Mouse (Mus musculus) limb, embryonic 14.5 days (tissue): Measurements from ENCODE around the gene Ptprr. TPM values are rescaled to one million over a fixed set of nuclear protein-coding genes. Genes with fewer than 3 reads are reported as not detected.

Experiments
- ATAC-seq: fragments of 200-750 bp; cut with Nextera tagmentation; 2 replicates; pipeline ENCODE4 v1.8.0; 2017; ENCODE audit warnings: low read depth, moderate number of reproducible peaks, moderate TSS enrichment; ENCODE audit not compliant: low FRiP score
- DNase-seq: peaks from one replicate; pipeline ENCODE4 v3.0.0-alpha.2; 2015; ENCODE audit warnings: low spot score
- H3K27ac ChIP-seq: fragments of 300-500 bp; sonication (generic); replicated peaks from 2 replicates; pipeline ENCODE4 v1.5.1; 2014; ENCODE audit warnings: low read depth, mild to moderate bottlenecking, low read length, moderate library complexity, mixed read lengths
- H3K27me3 ChIP-seq: fragments of 300-500 bp; sonication (generic); 2 replicates; pipeline ENCODE4 v1.6.1; 2014; ENCODE audit warnings: low read length, mixed read lengths; ENCODE audit not compliant: control insufficient read depth, insufficient read depth
- H3K36me3 ChIP-seq: fragments of 300-500 bp; sonication (generic); 2 replicates; pipeline ENCODE4 v1.6.1; 2014; ENCODE audit warnings: mild to moderate bottlenecking, low read length, moderate library complexity, mixed read lengths; ENCODE audit not compliant: control insufficient read depth, insufficient read depth
- H3K4me1 ChIP-seq: fragments of 300-500 bp; sonication (generic); 2 replicates; pipeline ENCODE4 v1.6.1; 2014; ENCODE audit warnings: antibody characterized with exemption, low read length, mixed read lengths; ENCODE audit not compliant: control insufficient read depth, insufficient read depth
- H3K4me2 ChIP-seq: fragments of 300-500 bp; sonication (generic); replicated peaks from 2 replicates; pipeline ENCODE4 v1.6.1; 2014; ENCODE audit warnings: low read depth, mild to moderate bottlenecking, low read length, moderate library complexity; ENCODE audit not compliant: severe bottlenecking
- H3K4me3 ChIP-seq: fragments of 300-500 bp; sonication (generic); replicated peaks from 2 replicates; pipeline ENCODE4 v1.5.1; 2014; ENCODE audit warnings: low read length
- H3K9ac ChIP-seq: fragments of 300-500 bp; sonication (generic); 2 replicates; pipeline ENCODE4 v1.6.1; 2014; ENCODE audit warnings: mild to moderate bottlenecking, low read depth, low read length, moderate library complexity; ENCODE audit not compliant: severe bottlenecking
- H3K9me3 ChIP-seq: fragments of 300-500 bp; sonication (generic); 2 replicates; pipeline ENCODE4 v1.6.1; 2016; ENCODE audit warnings: low read length; ENCODE audit not compliant: control insufficient read depth
- POLR2A ChIP-seq: fragments of 200-500 bp; IDR thresholded peaks from 2 replicates; pipeline ENCODE4 v1.8.0; 2012; ENCODE audit warnings: inconsistent platforms, mild to moderate bottlenecking, moderate library complexity, borderline replicate concordance; ENCODE audit not compliant: insufficient read depth, insufficient read length; ENCODE audit errors: extremely low read depth
- WGBS: fragments of 180-500 bp; shearing (Covaris S2); extraction: QIAGEN DNeasy Blood & Tissue Kit; methylation state at CpG from one replicate; pipeline ENCODE4 v1.1.7; 2014; 5-methylcytosine and 5-hydroxymethylcytosine counted together
- polyA plus RNA-seq, 2 experiments: library from polyadenylated mRNA; depleted of rRNA in 1 of 2; stranded (reverse) in 1 of 2; unstranded in 1 of 2; fragments of >200 nt; fragmentation: Nextera tagmentation in 1 of 2; extraction: Ambion mirVana in 1 of 2; gene quantifications; 2 replicates each; pipeline versions ENCODE4 v1.2.1 to v1.2.3; 2012 to 2014

Ptprr gene
- polyA plus RNA-seq, 2 experiments: 0.16 to 0.41 TPM

DNA sequence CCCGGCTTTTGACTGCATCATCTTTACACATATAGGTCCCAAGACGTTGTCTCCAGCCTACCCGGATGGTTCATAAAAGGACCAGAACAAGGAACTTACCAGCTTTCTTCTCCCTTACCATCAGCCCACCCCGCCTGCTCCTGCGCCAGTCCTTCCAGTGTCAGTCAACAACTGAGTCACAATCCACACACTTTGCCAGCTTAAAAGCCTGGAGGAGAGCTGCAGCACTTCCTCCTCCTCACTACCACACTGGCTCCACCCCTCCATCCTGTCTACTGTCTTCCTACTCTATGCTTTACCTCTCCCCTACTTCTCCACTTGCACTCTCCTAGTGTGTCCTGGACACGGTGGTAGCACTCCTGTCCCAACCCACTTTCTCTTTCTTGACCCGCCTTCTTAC is 80.5 kb downstream of the Ptprr start:
- DNase-seq (no peak), ATAC-seq (no peak)
- Histone ChIP-seq H3K9me3 (no peaks in the 10 kb centered on the region), H3K4me1 (no peaks in the 10 kb centered on the region), H3K4me3 (no peak overlapping the region), H3K9ac (no peak overlapping the region), H3K36me3 (no peaks in the 10 kb centered on the region), H3K4me2 (no peak overlapping the region), H3K27me3 (no peaks in the 10 kb centered on the region), H3K27ac (no peak overlapping the region)
- TF ChIP-seq POLR2A: no peak
- WGBS: 88% methylated on average over 7 of the region's 7 CpGs

DNA sequence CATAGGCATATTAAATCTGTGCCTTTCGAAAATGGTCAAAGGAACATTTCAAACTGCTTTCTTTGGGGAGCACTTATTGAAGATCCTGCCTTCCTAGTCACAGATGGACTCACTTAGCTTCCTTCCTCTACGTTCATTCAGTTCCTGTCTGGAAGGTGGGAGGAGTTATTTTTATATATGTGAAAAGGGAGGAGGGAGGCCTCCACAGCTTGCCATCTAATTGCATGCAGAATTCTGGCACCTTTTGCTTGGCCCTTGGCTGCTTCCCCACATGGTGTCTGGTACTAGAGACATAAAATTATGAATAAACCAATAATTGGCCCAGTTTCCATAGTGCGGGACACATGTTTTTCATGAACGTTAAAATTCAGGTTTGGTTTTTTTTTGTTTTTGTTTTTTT is 90.2 kb downstream of the Ptprr start:
- Histone ChIP-seq H3K9ac (no peak overlapping the region), H3K4me3 (no peak overlapping the region), H3K4me2 (no peak overlapping the region), H3K36me3 (no peaks in the 10 kb centered on the region), H3K27me3 (no peaks in the 10 kb centered on the region), H3K9me3 (no peaks in the 10 kb centered on the region; the same call in 1 of the 2 replicates), H3K27ac (no peak overlapping the region), H3K4me1 (no peaks in the 10 kb centered on the region)
- TF ChIP-seq POLR2A: no peak
- WGBS: 30% methylated on average over 4 of the region's 4 CpGs
- DNase-seq (peak; percentile 52), ATAC-seq (0 out of 2 replicates have a peak, but pooled peaks have one; percentile 50)

GRCm38 (mm10) chr10:116108730-116109129 is 90.7 kb downstream of the Ptprr start:
- Histone ChIP-seq H3K4me3 (no peak overlapping the region), H3K4me1 (no peaks in the 10 kb centered on the region), H3K9ac (no peak overlapping the region), H3K4me2 (no peak overlapping the region), H3K27ac (no peak overlapping the region), H3K27me3 (no peaks in the 10 kb centered on the region), H3K36me3 (no peaks in the 10 kb centered on the region), H3K9me3 (no peaks in the 10 kb centered on the region; the same call in 1 of the 2 replicates)
- no peak for ATAC-seq
- 84% methylated on average over 1 of the region's 1 CpGs for WGBS
- no peak for TF ChIP-seq POLR2A
- no peak for DNase-seq

GRCm38 (mm10) chr10:116112868-116113267 is 94.9 kb downstream of the Ptprr start:
- no peak for TF ChIP-seq POLR2A
- WGBS: 94% methylated on average over 11 of the region's 11 CpGs
- H3K9me3 ChIP-seq: no peaks in the 10 kb centered on the region; the same call in 1 of the 2 replicates
- no peak for DNase-seq
- H3K4me1 ChIP-seq: no peaks in the 10 kb centered on the region
- no peak overlapping the region for H3K4me3 ChIP-seq
- ATAC-seq: no peak
- H3K27ac ChIP-seq: no peak overlapping the region
- no peak overlapping the region for H3K4me2 ChIP-seq
- no peaks in the 10 kb centered on the region for H3K27me3 ChIP-seq
- no peaks in the 10 kb centered on the region for H3K36me3 ChIP-seq
- no peak overlapping the region for H3K9ac ChIP-seq

GRCm38 (mm10) chr10:116113867-116114474 is 96.0 kb downstream of the Ptprr start, which contains the start of gene 4933416C03Rik:
Gene 4933416C03Rik (minus strand): TSS chr10:116113917.
- H3K4me1 ChIP-seq: no peaks in the 10 kb centered on the region
- no peak within 1 kb of the TSS for H3K4me3 ChIP-seq
- H3K9me3 ChIP-seq: no peaks in the 10 kb centered on the region; the same call in 1 of the 2 replicates
- no peak for ATAC-seq
- no peaks in the 10 kb centered on the region for H3K27me3 ChIP-seq
- WGBS: 93% methylated on average over 37 of the region's 39 CpGs
- no peaks in the 10 kb centered on the region for H3K36me3 ChIP-seq
- no peak within 1 kb of the TSS for H3K27ac ChIP-seq
- no peak for DNase-seq
- TF ChIP-seq POLR2A: no peak
- H3K4me2 ChIP-seq: no peak within 1 kb of the TSS
- no peak within 1 kb of the TSS for H3K9ac ChIP-seq
